Mouse (Mus musculus) megakaryocyte, embryonic 14.5 days (primary cell): Measurements from ENCODE around the gene Gm11172.

Experiments used
- FLI1 ChIP-seq: IDR thresholded peaks from 2 replicates; pipeline ENCODE4 v1.6.1; 2012; ENCODE audit warnings: low read length, inconsistent platforms, mixed read lengths
- GATA1 ChIP-seq: IDR thresholded peaks from 3 replicates; pipeline ENCODE4 v1.6.1; 2012; ENCODE audit warnings: mixed read lengths, low read length, inconsistent platforms, borderline replicate concordance

GRCm38 (mm10) chr16:10824536-10824935 is 11.8 kb downstream of the Gm11172 start:
- no peak for TF ChIP-seq GATA1
- no peak for TF ChIP-seq FLI1
